Mouse (Mus musculus): ENCODE measurements around the gene Trio. TPM values are rescaled to one million over a fixed set of nuclear protein-coding genes. Genes with fewer than 3 reads are reported as not detected.

Trio gene
- polyA plus RNA-seq, 1 experiment: 24.7 TPM

GRCm38 (mm10) chr15:28064733-28065088, 39.1 kb upstream of the Trio start:
- Histone ChIP-seq H3K4me1 (ENCODE audit: control insufficient read depth, insufficient read depth, low read length) (no peaks in the 10 kb centered on the region), H3K27ac (ENCODE audit: control insufficient read depth, insufficient read depth, low read depth, low read length, poor library complexity) (no peak overlapping the region), H3K4me3 (replicated peaks; ENCODE audit: control insufficient read depth, low read depth, low read length) (no peak overlapping the region)
- 60% methylated on average over 1 of the region's 1 CpGs for WGBS
- TF ChIP-seq POLR2A (IDR thresholded peaks at IDR 0.05; ENCODE audit: borderline replicate concordance, control insufficient read depth, low read depth, low read length) (no peak), CTCF (IDR thresholded peaks at IDR 0.05; ENCODE audit: control insufficient read depth, insufficient read depth, low read length) (no peak)

DNA sequence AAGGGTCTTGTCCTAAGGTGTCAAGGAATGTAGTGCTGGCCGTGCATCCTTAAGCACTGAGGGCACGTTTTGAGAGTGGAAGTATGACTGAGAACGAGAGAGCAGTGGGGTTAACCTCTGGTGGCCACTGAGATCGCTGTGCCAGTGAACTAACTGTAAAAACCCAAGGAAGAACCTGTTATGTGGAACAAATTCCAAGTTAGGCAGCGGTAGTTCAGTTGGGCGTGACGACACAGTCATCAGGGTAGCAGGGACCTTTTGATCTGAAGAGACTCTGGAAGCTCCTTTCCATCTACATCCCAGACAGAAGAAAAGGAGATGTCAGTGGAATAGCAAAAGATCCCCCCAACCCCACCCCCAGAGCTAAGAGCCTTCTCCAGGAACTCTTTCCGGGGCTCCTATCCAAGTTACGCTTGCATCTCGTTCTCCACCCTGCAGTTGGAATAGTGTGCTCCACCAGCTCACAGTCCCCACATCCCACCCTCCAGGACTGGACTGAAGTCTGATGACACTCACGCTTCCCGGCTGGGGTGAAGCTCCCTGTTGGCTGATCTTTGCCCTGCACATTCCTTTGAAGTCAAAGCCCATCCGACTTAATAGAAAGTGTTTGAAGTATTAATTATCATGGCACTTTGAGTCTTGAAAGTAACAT, 38.6 kb upstream of the Trio start:
- Histone ChIP-seq H3K4me1 (ENCODE audit: control insufficient read depth, insufficient read depth, low read length) (no peaks in the 10 kb centered on the region), H3K27ac (ENCODE audit: control insufficient read depth, insufficient read depth, low read depth, low read length, poor library complexity) (no peak overlapping the region), H3K4me3 (replicated peaks; ENCODE audit: control insufficient read depth, low read depth, low read length) (no peak overlapping the region)
- WGBS: 87% methylated on average over 13 of the region's 13 CpGs
- TF ChIP-seq POLR2A (IDR thresholded peaks at IDR 0.05; ENCODE audit: borderline replicate concordance, control insufficient read depth, low read depth, low read length) (no peak), CTCF (IDR thresholded peaks at IDR 0.05; ENCODE audit: control insufficient read depth, insufficient read depth, low read length) (no peak)

GRCm38 (mm10) chr15:28063466-28063865, 37.8 kb upstream of the Trio start:
- Histone ChIP-seq H3K27ac (ENCODE audit: control insufficient read depth, insufficient read depth, low read depth, low read length, poor library complexity) (no peak overlapping the region), H3K4me3 (replicated peaks; ENCODE audit: control insufficient read depth, low read depth, low read length) (no peak overlapping the region), H3K4me1 (ENCODE audit: control insufficient read depth, insufficient read depth, low read length) (no peaks in the 10 kb centered on the region)
- 75% methylated on average over 2 of the region's 2 CpGs for WGBS
- no peak for TF ChIP-seq POLR2A (IDR thresholded peaks at IDR 0.05; ENCODE audit: borderline replicate concordance, control insufficient read depth, low read depth, low read length)

DNA sequence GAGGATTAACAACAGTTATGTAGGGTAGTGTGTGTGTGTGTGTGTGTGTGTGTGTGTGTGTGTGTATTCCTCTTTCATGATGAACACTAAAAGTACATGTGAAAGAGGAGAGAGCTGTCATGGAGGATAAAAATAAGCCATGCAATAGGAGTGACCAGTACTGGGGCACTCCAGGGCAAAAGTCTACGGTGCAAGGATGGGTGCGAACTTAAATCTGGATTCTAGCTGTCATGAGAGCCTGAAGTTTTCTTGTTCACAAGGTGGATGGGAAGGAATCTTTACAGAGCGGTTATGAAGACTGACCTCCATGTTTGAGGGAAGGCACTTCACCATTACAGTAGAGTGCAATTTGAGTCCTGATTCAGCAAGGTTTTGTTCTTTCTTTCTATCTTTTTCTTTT, 36.4 kb upstream of the Trio start:
- 82% methylated on average over 3 of the region's 3 CpGs for WGBS
- H3K27ac ChIP-seq (ENCODE audit: control insufficient read depth, insufficient read depth, low read depth, low read length, poor library complexity): no peak overlapping the region
- TF ChIP-seq CTCF (IDR thresholded peaks at IDR 0.05; ENCODE audit: control insufficient read depth, insufficient read depth, low read length): no peak
- TF ChIP-seq POLR2A (IDR thresholded peaks at IDR 0.05; ENCODE audit: borderline replicate concordance, control insufficient read depth, low read depth, low read length): no peak
- H3K4me1 ChIP-seq (ENCODE audit: control insufficient read depth, insufficient read depth, low read length): no peaks in the 10 kb centered on the region
- H3K4me3 ChIP-seq (replicated peaks; ENCODE audit: control insufficient read depth, low read depth, low read length): no peak overlapping the region

DNA sequence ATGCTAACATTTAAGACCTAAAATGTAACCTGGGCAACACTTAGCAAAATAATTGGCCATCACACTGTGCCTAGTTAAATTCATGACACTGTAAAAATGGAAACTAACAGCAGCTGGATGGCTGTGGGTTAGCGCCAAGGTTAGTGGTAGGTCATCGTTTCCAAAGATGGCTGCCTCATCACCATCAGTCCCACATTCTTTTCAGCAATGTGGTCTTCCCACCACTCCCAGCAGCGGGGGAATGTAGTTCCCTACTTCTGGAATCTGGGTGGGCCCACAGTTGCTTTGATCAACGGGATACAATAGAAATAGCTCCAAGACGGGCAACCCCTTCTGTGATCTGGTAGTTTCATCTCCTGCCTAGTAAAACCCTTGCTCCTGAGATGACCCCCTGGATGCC, 35.3 kb upstream of the Trio start:
- Histone ChIP-seq H3K4me3 (replicated peaks; ENCODE audit: control insufficient read depth, low read depth, low read length) (no peak overlapping the region), H3K27ac (ENCODE audit: control insufficient read depth, insufficient read depth, low read depth, low read length, poor library complexity) (no peak overlapping the region), H3K4me1 (ENCODE audit: control insufficient read depth, insufficient read depth, low read length) (no peaks in the 10 kb centered on the region)
- WGBS: 83% methylated on average over 5 of the region's 5 CpGs
- no peak for TF ChIP-seq POLR2A (IDR thresholded peaks at IDR 0.05; ENCODE audit: borderline replicate concordance, control insufficient read depth, low read depth, low read length)
- no peak for TF ChIP-seq CTCF (IDR thresholded peaks at IDR 0.05; ENCODE audit: control insufficient read depth, insufficient read depth, low read length)

- no peak overlapping the region for H3K27ac ChIP-seq (ENCODE audit: control insufficient read depth, insufficient read depth, low read depth, low read length, poor library complexity)
- H3K4me1 ChIP-seq (ENCODE audit: control insufficient read depth, insufficient read depth, low read length): no peaks in the 10 kb centered on the region
- no peak overlapping the region for H3K4me3 ChIP-seq (replicated peaks; ENCODE audit: control insufficient read depth, low read depth, low read length)
- WGBS: 73% methylated on average over 6 of the region's 6 CpGs
- no peak for TF ChIP-seq POLR2A (IDR thresholded peaks at IDR 0.05; ENCODE audit: borderline replicate concordance, control insufficient read depth, low read depth, low read length)
- no peak for TF ChIP-seq CTCF (IDR thresholded peaks at IDR 0.05; ENCODE audit: control insufficient read depth, insufficient read depth, low read length)
Observed at GRCm38 (mm10) chr15:28060423-28060822, 34.8 kb upstream of the Trio start.

DNA sequence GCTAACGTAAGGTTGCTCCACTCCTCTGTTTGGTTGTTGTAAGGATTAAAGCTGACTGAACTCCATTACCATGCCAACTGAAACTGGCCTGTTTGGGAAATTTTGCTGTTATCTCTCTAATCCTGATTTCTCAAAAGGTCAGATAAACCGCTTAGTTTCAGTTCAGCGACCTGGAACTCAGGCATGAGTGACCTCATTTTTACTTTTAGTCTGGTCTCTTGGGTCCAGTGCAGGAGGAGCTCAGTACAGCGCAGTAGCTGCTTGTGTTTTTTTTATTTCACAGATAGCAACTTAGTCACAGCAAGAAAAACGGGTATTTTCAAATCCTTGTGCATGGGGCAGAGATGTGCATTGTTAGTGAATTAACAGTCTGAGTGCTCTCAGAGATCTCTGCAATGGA, 31.9 kb upstream of the Trio start:
- H3K27ac ChIP-seq (ENCODE audit: control insufficient read depth, insufficient read depth, low read depth, low read length, poor library complexity): no peak overlapping the region
- no peaks in the 10 kb centered on the region for H3K4me1 ChIP-seq (ENCODE audit: control insufficient read depth, insufficient read depth, low read length)
- no peak overlapping the region for H3K4me3 ChIP-seq (replicated peaks; ENCODE audit: control insufficient read depth, low read depth, low read length)
- TF ChIP-seq POLR2A (IDR thresholded peaks at IDR 0.05; ENCODE audit: borderline replicate concordance, control insufficient read depth, low read depth, low read length) (no peak), CTCF (IDR thresholded peaks at IDR 0.05; ENCODE audit: control insufficient read depth, insufficient read depth, low read length) (no peak)
- WGBS: 55% methylated on average over 5 of the region's 5 CpGs

- WGBS: 89% methylated on average over 1 of the region's 1 CpGs
- no peak for TF ChIP-seq POLR2A (IDR thresholded peaks at IDR 0.05; ENCODE audit: borderline replicate concordance, control insufficient read depth, low read depth, low read length)
- no peak for TF ChIP-seq CTCF (IDR thresholded peaks at IDR 0.05; ENCODE audit: control insufficient read depth, insufficient read depth, low read length)
Observed at GRCm38 (mm10) chr15:28054731-28055130, 29.1 kb upstream of the Trio start.

GRCm38 (mm10) chr15:28054111-28054510, 28.5 kb upstream of the Trio start:
- H3K27ac ChIP-seq (ENCODE audit: control insufficient read depth, insufficient read depth, low read depth, low read length, poor library complexity): no peak overlapping the region
- H3K4me3 ChIP-seq (replicated peaks; ENCODE audit: control insufficient read depth, low read depth, low read length): no peak overlapping the region
- no peak for TF ChIP-seq CTCF (IDR thresholded peaks at IDR 0.05; ENCODE audit: control insufficient read depth, insufficient read depth, low read length)
- no peak for TF ChIP-seq POLR2A (IDR thresholded peaks at IDR 0.05; ENCODE audit: borderline replicate concordance, control insufficient read depth, low read depth, low read length)
- H3K4me1 ChIP-seq (ENCODE audit: control insufficient read depth, insufficient read depth, low read length): no peaks in the 10 kb centered on the region
- 76% methylated on average over 1 of the region's 1 CpGs for WGBS

More at GRCm38 (mm10) chr15:28054731-28055130, 29.1 kb upstream of the Trio start:
- Histone ChIP-seq H3K4me1 (ENCODE audit: control insufficient read depth, insufficient read depth, low read length) (no peaks in the 10 kb centered on the region), H3K27ac (ENCODE audit: control insufficient read depth, insufficient read depth, low read depth, low read length, poor library complexity) (no peak overlapping the region), H3K4me3 (replicated peaks; ENCODE audit: control insufficient read depth, low read depth, low read length) (no peak overlapping the region)
